Mouse (Mus musculus) adrenal gland, adult (tissue): ENCODE measurements around the gene Gm49384.
A peak's percentile ranks its signal among the peaks of the same experiment; 100 is the strongest.
"Not testable (repeated sequence)": the region's sequence is repeated elsewhere in the genome, so short reads cannot be mapped to it uniquely, and the experiment has no call there.

ENCODE experiments used
- DNase-seq, 2 experiments: peaks; one replicate each; pipeline ENCODE4 v3.0.0; 2022 to 2023; ENCODE audit warnings: low spot score in 1 of 2; ENCODE audit not compliant: inconsistent age in 2 of 2

Gm49384 gene

DNA sequence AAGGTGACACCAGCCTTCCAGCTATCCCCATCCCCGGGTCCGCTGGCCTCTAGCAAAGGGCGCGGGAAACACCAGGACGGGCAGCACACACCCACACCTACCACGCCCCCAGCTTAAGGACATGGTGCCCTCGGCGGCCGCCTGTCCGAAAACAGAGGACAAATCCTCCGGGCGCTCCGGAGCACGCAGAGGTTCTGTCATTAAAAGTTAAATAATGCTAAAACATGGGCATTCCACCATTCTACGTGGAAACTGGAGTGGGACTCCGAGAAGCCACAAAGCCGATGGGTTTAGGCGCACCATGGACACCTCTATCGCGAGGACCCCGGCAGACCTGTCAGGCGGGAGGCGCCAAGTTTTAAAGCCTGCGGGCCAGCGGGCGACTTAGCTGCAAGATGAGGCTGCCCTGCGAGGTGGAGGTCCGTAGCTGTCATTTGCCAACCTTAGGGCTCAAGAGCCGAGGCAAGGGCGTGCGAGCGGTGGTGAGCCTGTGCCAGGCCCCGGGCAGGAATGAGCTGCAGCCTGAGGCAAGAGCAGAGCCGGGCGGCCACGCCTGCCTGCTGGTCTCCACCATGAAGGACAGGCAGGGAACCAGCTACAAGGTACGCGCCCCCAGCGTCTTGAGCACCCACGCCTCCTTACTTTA is 35.5 kb downstream of the Gm49384 start, which contains the start of gene Lrr1:
TSS of gene Lrr1 (plus strand) at position 354 of the 646 bp plus-strand sequence.
- peak; percentile 88 to 98 for DNase-seq

DNA sequence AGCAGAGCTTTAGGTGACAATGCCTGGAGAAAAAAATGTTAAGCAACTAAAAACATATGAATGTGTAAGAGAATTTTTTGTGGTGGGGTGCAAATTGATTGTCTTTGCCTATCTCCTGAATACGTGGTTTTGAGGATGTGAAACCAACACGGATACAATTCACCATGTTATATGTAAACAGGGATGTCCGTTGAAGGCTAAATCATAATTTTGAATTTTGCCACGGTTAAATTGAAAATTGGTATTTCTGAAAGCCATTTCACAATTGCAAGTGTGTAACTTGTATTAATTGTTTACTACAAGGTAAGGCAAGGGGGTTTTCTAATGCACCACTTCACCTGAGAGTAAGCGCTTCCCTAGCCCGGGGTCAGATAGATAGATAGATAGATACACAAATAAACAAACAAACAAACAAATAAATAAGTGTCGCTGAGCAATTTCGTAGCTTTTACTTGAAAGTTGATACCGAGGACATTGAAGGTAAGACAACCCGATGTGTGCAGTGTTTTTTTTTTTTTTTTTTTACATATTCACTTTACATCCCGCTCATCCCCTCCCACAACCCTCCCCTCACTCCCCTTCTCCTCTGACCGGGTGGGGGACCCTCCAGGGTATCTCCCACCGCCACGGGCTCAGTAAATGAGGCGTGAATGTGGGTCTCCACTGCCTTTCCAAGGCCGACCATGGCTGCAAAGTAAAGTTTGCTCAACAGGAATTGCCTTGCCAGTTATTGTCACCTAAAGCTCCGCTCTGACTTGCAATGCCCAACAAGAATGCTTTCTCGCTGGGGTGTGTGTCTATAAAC is 36.2 kb downstream of the Gm49384 start:
- no peak for DNase-seq

DNA sequence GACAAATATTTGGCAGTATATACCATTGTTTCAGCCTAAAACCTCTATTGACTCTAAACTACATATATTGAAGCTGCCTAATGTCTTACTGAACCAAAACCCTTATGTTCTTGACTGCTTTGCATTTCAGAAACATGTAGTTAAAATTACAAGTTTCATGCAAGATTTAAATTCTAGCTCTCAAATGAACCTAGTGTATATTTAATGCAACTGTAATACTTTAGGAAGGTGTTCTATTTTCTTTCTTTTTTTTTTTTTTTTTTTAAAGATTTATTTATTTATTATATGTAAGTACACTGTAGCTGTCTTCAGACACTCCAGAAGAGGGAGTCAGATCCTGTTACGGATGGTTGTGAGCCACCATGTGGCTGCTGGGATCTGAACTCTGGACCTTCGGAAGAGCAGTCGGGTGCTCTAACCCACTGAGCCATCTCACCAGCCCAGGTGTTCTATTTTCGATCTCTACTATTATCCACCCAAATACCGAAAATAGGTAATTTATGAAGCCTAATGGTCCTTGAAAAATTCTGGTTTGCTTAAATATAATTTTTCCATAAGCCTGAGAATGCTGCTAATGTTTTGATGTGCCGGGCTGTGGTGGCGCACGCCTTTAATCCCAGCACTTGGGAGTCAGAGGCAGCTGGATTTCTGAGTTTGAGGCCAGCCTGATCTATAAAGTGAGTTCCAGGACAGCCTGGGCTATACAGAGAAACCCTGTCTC is 37.0 kb downstream of the Gm49384 start:
- not testable (repeated sequence) for DNase-seq

DNA sequence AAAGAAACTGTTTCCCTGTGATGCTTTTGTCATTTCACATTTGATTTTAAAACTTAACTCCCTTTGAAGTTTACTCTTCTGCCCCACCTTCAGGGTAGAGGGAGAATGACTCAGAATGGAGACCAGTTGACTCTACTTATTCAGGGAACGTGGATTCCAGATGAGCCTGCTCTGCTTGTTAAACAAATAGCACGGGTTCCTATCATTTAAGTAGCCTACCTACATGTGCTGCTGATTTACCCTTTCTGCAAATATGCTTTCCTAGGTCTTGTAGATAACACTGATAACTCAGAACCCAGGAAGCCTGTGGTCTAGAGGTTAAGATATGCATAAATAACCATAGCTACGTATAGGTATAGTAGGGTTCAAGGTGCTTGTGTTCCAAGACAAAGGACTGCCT is 39.2 kb downstream of the Gm49384 start:
- no peak for DNase-seq

DNA sequence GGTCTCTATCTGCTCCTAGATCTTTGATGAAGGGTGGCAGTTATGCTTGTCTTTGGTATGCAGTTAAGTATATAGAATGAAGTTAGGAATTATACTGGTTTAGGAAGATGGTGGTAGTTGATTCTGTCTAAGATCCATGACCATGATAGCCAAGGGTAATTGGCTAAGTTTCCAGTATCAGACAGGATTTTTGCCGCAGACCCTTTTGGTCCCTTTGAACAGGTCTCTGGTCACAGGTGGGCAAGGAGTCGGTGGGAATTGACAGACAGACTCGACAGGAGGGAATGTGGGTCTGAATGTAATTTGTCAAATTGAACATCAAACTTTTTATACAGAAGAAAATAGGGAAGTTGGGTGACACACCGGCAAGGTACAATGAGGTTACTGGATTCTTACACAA is 40.5 kb downstream of the Gm49384 start:
- DNase-seq = not testable (repeated sequence)

DNA sequence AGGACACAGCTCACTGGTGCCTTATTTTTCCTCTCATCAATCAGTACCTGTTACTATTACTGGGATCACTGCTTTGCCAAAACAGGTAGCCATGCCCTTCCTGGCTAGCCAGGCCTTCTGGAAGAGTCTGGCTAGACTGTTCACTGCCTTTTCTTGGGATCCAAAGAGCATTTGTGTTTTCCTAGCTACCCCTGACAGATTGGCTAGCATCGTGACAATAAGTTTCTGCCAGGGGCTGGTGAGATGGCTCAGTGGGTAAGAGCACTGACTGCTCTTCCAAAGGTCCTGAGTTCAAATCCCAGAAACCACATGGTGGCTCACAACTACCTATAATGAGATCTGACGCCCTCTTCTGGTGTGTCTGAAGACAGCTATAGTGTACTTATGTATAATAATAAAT is 43.4 kb downstream of the Gm49384 start:
- peak in 1 of 2 experiments; percentile 30 for DNase-seq

DNA sequence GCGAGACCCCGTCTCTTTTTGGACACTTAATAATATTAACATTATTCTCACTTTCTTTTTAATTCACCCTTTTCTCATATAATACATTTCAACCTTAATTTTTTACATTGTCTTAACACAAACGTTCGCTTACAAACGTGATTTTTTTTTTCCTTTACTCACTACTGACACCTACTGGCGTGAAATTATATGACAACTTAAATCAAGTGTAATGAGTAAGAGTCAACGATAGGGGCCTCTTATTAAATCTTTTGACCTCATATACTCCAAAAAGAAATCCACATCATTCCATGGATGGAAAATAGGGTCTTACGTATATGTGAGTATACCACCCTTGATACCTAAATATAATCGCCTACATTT is 44.5 kb downstream of the Gm49384 start:
- DNase-seq = peak in 1 of 2 experiments; percentile 82

DNA sequence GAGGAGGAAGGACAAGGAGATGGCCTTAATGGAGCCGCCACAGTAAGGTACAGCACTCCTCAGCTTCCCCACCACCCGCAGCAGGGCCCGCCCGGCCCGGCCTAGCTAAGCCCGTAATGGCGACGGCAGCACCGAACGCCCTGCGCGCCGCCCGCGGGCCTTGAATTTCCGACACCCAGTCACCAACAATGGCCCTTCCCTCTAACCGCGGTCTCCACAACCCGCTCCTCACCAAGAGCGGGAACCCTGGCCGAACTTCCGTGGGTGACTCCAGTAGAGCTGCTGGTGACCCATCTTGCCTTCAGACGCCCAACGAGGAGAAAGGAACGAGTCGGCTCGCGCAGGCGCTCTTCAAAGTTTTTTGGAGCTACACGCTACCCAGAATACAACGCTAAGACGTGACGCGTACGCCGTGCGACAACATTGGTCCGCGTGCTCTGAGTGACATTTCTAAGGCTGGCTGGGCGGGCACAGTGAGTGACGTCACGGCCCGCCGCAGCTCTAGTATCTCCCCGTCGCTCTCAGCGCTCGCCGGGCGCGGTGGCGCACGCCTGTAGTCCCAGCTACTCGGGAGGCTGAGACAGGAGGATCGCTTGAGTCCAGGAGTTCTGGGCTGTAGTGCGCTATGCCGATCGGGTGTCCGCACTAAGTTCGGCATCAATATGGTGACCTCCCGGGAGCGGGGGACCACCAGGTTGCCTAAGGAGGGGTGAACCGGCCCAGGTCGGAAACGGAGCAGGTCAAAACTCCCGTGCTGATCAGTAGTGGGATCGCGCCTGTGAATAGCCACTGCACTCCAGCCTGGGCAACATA is 45.1 kb downstream of the Gm49384 start, which contains the start of gene Rps29:
TSS of gene Rps29 (minus strand) at position 422 of the 813 bp plus-strand sequence.
- DNase-seq = peak; percentile 99

DNA sequence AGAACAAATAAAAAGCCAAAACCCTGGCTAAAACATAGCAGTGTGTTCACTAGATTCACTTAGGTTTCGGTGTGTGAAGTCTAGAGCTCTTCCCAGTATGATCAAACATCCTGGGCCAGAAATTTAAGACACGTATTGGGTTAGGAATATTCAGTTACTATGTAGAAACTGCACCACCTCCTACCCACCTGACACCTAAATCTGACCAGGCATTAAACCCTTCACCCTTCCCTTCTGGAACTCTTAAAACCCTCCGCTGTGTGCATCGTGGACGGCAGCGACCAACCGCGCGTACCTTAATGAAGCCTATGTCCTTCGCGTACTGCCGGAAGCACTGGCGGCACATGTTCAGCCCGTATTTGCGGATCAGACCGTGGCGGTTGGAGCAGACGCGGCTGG is 45.7 kb downstream of the Gm49384 start:
- DNase-seq = no peak

DNA sequence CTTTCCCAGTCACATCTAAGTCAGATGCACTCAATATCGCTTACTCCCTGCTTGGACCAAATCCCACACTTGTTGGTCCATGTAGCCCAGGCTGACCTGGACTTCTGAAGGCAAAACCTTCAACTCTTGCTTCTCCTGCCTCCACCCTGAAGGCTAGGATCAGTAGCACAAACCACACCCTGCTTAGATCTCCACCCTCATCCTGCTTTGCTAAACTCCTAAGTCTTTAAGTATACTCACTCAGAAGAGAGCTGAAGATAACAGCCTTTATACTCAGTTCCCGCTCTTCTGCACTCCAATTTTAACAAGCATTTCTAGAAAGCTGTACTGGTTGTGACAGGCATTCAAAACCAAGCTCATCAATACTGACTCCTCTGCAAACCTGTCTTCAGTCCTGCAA is 47.0 kb downstream of the Gm49384 start:
- DNase-seq = peak in 1 of 2 experiments; percentile 21

DNA sequence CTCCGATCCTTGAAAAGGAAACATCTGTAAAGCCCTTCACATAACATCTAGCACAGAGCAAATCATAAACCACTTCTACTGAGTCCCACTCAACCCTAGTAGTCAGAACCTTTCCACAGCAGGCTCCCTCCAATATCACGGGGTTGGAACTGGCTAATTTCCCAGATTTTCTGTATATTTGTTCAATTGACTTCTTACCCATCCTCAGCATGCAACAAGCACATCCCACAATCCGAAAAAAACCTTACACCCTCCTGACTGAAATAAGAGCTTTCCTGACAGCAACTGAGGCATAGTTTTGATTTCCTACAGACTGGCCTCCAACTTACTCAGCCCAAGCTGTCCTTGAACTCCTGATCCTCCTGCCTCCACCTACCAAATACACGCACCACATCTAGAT is 47.6 kb downstream of the Gm49384 start:
- DNase-seq = peak in 1 of 2 experiments; percentile 18

DNA sequence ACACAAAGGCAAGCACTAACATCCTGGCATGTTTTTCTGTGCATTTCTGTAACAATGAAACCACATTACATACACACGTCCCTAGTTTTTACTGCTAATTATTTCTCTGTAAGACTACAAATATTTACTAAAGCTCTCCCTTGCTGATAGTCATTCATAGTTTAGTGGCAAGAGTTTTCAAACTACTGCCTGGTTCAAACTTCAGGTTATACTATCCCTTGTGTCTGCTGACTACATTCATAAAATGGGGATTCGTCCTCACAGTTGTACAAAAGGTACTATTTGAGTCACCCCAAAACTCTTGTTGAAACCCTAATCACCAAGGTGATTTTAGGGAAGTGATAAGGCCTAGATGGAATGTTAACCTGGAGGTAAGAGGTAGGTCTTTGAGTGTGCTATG is 48.1 kb downstream of the Gm49384 start:
- no peak for DNase-seq

DNA sequence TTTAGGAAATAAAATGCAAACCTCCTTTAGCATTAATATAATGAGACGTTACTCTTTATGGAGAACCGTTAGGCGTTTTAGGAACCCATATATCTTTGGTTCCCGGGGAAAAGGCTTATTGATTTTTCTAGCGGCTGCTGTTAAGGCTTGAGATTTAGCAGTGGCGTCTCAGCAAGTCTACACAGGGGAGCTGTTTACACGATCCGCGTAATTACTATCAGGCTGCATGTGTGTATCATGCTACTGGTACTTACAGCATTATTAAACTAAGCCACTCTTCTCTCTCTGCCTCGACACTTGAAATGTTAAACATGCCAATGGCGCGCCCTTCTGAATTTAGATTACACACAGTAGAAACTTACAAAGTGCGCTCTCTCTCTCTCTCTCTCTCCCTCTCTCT is 54.0 kb downstream of the Gm49384 start:
- DNase-seq = no peak

DNA sequence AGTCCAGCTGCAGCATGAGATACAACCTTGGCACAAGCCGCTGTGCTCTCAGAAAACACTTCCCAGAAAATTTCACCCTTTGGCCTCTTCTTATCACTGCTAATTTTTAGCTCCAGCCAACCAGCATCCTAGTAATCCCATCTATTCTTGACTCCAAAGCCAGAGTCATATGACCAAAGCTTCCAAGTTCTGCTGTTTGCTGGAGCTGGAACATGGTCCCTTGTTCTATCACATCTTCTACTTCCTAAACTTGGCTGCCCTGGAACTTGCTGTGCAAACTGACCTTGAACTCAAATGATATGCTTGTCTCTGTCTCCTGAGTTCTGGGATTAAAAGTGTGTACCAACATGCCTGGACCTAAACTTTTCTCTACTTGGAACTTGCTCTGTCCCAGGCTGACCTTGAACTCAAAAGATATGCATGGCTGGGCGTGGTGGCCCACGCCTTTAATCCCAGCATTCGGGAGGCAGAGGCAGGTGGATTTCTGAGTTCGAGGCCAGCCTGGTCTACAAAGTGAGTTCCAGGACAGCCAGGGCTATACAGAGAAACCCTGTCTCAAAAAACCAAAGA is 56.8 kb downstream of the Gm49384 start:
- no peak for DNase-seq

DNA sequence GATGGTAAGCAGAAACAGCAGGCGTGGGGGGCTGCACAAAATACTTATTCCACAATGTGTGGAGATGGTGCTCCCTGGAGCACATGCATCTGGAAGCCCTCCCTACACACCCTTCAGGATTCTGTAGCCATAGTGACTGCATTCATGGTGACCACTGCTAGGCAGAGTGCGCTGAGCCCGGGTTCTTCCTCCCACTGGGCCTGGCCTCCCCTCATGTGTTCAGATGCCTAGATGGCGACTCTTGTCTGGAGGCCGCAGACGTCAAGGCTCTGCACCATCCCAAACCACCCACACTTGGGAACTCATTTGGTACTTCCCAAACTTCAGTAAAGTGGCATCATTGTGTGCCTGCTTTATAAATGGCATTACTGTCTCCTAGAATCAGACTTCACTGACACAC is 60.6 kb downstream of the Gm49384 start:
- no peak for DNase-seq

DNA sequence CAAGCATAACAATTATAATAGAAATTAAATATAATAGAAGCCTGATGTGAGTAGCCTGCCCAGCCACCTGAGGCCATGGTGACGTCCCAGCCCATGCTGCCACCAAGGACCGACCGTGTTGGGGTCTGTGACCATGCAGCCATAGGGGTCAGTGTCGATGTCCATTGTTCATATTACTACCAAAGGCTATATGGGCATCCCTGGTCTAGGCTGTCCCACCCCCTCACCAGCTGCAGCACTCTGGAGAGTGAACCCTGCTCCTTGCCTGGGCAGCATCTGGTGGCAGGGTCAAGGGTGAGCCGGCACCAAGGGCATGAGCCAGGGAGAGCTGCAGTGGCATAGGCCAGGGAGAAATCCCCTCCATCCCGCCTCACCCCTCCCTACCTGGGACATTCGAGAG is 64.2 kb downstream of the Gm49384 start:
- no peak for DNase-seq
